Mouse (Mus musculus) E14TG2a.4 (cell line): ENCODE measurements at regions not wholly inside any gene's neighbourhood (a gene's known extent, or its start where the extent isn't known, plus 50 kb on each side); places are given as distances from the start of the nearest gene placed in this dataset.
"Not testable (repeated sequence)": the region's sequence is repeated elsewhere in the genome, so short reads cannot be mapped to it uniquely, and the experiment has no call there.

ENCODE experiments used
- H3K27me3 ChIP-seq: 2 replicates; pipeline ENCODE4 v1.6.1; 2014; ENCODE audit warnings: low read length, control low read depth; ENCODE audit not compliant: insufficient read depth
- H3K36me3 ChIP-seq: 2 replicates; pipeline ENCODE4 v1.6.1; 2014; ENCODE audit warnings: low read length, control low read depth; ENCODE audit not compliant: insufficient read depth
- H3K4me1 ChIP-seq: replicated peaks from 2 replicates; pipeline ENCODE4 v1.6.1; 2014; ENCODE audit warnings: low read depth, low read length, control low read depth
- H3K4me3 ChIP-seq: replicated peaks from 2 replicates; pipeline ENCODE4 v1.5.1; 2014; ENCODE audit warnings: mild to moderate bottlenecking, low read length
- H3K9me3 ChIP-seq: 2 replicates; pipeline ENCODE4 v1.6.1; 2014; ENCODE audit warnings: low read length, control low read depth
- CTCF ChIP-seq: conservative IDR thresholded peaks from 2 replicates; pipeline ENCODE4 v1.5.1; 2014; ENCODE audit warnings: low read length
- NANOG ChIP-seq: IDR thresholded peaks from 2 replicates; pipeline ENCODE4 v1.6.1; 2014; ENCODE audit warnings: borderline replicate concordance, low read length, mixed read lengths
- POU5F1 ChIP-seq: IDR thresholded peaks from 2 replicates; pipeline ENCODE4 v1.6.1; 2014; ENCODE audit warnings: low read length, borderline replicate concordance

DNA sequence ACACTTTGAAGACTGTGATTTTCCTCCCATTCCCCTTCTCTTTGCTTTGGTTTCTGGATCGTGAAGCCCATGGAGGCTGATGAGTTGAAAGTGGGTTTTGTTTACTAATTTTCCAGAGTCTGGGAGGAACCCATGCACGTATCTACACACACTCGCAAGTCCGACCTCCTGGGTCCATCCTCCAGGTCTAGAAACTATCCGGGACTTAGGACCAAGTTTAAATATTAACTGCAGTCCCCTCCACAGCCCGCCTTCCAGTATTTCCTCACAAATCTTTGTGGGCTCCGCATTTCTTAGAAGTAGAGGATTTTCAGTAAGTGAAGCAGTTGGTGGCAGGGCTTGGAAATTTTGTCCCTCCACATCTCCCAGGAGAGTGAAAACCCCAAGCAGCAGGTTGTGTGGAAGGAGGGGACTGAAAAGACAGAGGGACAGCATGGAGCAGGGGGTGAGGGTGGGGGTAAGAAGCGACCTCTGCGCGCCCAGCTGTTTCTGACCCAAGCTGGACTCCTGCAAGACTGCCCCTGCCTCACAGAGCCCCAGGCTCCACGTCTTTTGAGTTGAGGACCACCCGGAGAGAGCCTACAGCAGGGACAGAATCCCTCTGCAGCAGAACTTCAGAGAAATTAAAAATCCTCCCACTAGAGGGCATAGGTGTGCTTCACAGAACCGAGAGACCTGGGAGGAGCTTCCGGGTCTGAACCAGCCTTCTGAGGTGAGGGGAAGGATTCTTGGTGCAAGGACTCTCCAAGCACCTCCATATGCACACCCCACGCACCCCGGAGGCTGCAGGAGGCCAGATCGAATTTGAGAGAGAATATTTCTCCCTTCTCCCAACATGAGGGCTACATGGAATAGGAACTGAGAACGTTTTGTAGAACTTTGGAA, 174.4 kb upstream of the Thpo start:
- not testable (repeated sequence) for H3K27me3 ChIP-seq, H3K4me3 ChIP-seq, H3K36me3 ChIP-seq
- peaks cover 29% of the 10 kb centered on the region for H3K4me1 ChIP-seq
- peaks cover 17% of the 10 kb centered on the region for H3K9me3 ChIP-seq
- TF ChIP-seq CTCF = 0 out of 2 replicates have a peak, but pooled peaks have one; percentile 3

- Histone ChIP-seq H3K4me1 (no peaks in the 10 kb centered on the region), H3K4me3 (no peak overlapping the region), H3K27me3 (no peaks in the 10 kb centered on the region), H3K9me3 (no peaks in the 10 kb centered on the region), H3K36me3 (no peaks in the 10 kb centered on the region)
- TF ChIP-seq NANOG (no peak), CTCF (peak; percentile 26)
Measured at GRCm38 (mm10) chr16:20895734-20896133, 161.4 kb upstream of the Thpo start.

GRCm38 (mm10) chr16:20871726-20872125, 137.4 kb upstream of the Thpo start:
- no peaks in the 10 kb centered on the region for H3K27me3 ChIP-seq
- peaks cover 16% of the 10 kb centered on the region for H3K9me3 ChIP-seq
- H3K36me3 ChIP-seq = no peaks in the 10 kb centered on the region
- H3K4me1 ChIP-seq = 0 out of 2 replicates have a peak, but pooled peaks cover 7% of the 10 kb centered on the region
- no peak for TF ChIP-seq NANOG
- no peak for TF ChIP-seq CTCF
- no peak for TF ChIP-seq POU5F1
- no peak overlapping the region for H3K4me3 ChIP-seq

GRCm38 (mm10) chr16:20866771-20867170, 132.5 kb upstream of the Thpo start:
- H3K27me3 ChIP-seq = no peaks in the 10 kb centered on the region
- TF ChIP-seq CTCF (no peak), POU5F1 (no peak), NANOG (no peak)
- H3K4me1 ChIP-seq = 0 out of 2 replicates have a peak, but pooled peaks cover 7% of the 10 kb centered on the region
- no peak overlapping the region for H3K4me3 ChIP-seq
- no peaks in the 10 kb centered on the region for H3K36me3 ChIP-seq
- H3K9me3 ChIP-seq = peaks cover 36% of the 10 kb centered on the region

DNA sequence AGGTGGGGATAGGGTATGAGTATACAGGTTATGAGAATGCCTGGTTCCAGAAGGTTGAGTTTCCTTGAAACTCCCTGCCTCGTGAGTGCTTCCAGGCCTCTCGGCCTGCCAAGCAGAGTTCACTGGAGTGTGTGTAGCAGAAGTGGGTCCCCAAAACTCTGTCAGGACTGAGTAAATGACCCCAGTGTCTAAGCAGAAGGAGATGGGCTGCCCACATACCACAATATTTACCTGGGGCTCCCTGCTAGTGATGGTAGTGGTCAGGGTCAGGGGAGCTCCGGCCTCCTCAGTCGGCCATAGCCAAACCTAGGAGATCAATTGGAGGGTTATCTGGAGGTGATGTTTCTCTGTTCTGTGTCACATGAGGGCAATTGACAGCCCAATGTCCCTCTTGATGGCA, 126.9 kb upstream of the Thpo start:
- Histone ChIP-seq H3K36me3 (peaks cover 5% of the 10 kb centered on the region; the same call in 1 of the 2 replicates), H3K9me3 (peaks cover 88% of the 10 kb centered on the region), H3K27me3 (no peaks in the 10 kb centered on the region), H3K4me3 (no peak overlapping the region), H3K4me1 (peaks cover 3% of the 10 kb centered on the region; the same call in 1 of the 2 replicates)
- TF ChIP-seq CTCF (no peak), NANOG (no peak)

- H3K4me3 ChIP-seq, H3K27me3 ChIP-seq, H3K4me1 ChIP-seq, H3K36me3 ChIP-seq: not testable (repeated sequence)
- peak; percentile 35; the same call in 1 of the 2 replicates for TF ChIP-seq NANOG
- H3K9me3 ChIP-seq = peaks cover 88% of the 10 kb centered on the region
Measured at GRCm38 (mm10) chr16:20860606-20861005, 126.3 kb upstream of the Thpo start.

DNA sequence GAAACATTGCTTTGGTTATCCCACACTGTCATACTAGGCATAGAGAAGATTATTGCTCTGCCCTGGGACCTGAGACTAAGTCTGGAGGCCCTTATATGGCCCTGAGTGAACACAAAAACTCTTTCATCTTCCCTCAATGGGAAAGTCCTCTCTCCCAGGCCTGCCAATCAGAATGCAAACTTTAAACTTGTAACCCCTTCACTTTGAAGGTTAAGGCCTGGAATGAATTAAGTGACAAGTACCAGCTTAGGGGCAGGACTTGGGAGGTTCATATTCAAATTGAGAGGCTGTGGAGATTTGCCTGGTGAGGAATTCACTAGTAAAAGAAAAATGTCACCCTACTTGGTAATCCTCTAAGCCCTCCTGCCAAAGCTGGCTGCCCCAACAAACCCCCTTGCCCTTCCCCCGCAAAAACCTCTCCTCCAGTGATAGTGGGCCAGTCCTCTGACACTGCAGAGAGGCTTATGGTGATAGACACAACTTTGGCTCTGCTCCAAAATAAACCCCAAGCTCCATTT, 120.4 kb upstream of the Thpo start:
- H3K4me3 ChIP-seq = no peak overlapping the region
- peaks cover 2% of the 10 kb centered on the region; the same call in 1 of the 2 replicates for H3K4me1 ChIP-seq
- peaks cover 54% of the 10 kb centered on the region for H3K9me3 ChIP-seq
- H3K36me3 ChIP-seq = no peaks in the 10 kb centered on the region
- no peak for TF ChIP-seq CTCF
- no peak for TF ChIP-seq NANOG
- no peak for TF ChIP-seq POU5F1
- H3K27me3 ChIP-seq = no peaks in the 10 kb centered on the region

DNA sequence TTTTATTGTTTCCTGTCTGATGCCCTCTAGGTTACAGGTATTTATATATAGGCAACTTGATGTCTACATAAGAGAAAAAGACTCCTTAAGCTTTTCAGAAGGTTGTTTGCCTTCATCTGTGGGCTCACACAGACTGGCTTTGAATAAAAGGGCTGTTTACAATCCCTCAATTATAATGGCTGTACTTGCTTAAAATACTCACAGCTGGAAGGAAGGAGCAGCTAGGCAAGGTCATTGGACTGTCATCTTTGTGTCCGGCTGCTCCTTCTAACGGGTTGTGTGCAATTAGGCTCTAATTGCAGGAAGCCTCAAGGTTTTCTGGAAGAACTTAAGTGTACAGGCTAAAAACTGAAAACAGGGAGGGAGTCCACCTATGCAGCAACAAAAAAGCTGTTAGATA, 103.8 kb upstream of the Thpo start:
- H3K4me3 ChIP-seq = no peak overlapping the region
- TF ChIP-seq CTCF (no peak), NANOG (peak; percentile 54; the same call in 1 of the 2 replicates)
- H3K36me3 ChIP-seq = no peaks in the 10 kb centered on the region
- no peaks in the 10 kb centered on the region for H3K27me3 ChIP-seq
- H3K4me1 ChIP-seq = peaks cover 38% of the 10 kb centered on the region
- peaks cover 43% of the 10 kb centered on the region for H3K9me3 ChIP-seq

DNA sequence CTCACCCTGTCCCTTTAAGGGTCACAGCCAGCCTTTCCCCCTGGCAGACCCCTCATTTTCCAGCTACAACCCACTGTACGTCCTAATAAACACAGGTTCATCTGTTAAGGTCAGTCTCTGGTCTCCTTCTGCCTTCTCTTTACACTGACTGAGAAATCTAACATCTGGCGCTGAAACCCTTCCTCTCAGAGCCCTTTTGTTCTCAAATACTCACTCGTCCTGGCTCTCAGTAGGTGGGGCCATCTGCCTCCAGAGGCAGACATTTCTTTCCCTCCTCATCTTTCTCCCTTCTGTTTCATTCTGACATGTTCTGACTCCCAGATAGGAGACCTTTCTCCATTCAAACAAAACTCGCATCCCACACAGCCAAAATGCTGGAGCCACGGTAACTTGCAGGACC, 102.6 kb upstream of the Thpo start:
- Histone ChIP-seq H3K4me3 (peak overlapping the region; percentile 24), H3K4me1 (peaks cover 45% of the 10 kb centered on the region), H3K9me3 (peaks cover 38% of the 10 kb centered on the region)

GRCm38 (mm10) chr16:20833838-20834237, 99.5 kb upstream of the Thpo start:
- H3K9me3 ChIP-seq = peaks cover 19% of the 10 kb centered on the region
- H3K36me3 ChIP-seq, H3K27me3 ChIP-seq, H3K4me3 ChIP-seq: not testable (repeated sequence)
- H3K4me1 ChIP-seq = peaks cover 74% of the 10 kb centered on the region

More for the DNA sequence above, 102.6 kb upstream of the Thpo start:
- Histone ChIP-seq H3K36me3 (no peaks in the 10 kb centered on the region), H3K27me3 (no peaks in the 10 kb centered on the region)
- no peak for TF ChIP-seq POU5F1
- TF ChIP-seq NANOG = no peak
